Mouse (Mus musculus) kidney, postnatal 36 days (tissue): Measurements from ENCODE around the gene Ywhae.
A peak's percentile ranks its signal among the peaks of the same experiment; 100 is the strongest.

ENCODE experiments used
- DNase-seq, 2 experiments: peaks; one replicate each; pipeline ENCODE4 v3.0.0; 2021 to 2022; ENCODE audit warnings: mixed read lengths in 2 of 2

Ywhae gene

GRCm38 (mm10) chr11:75738477-75738821 is 5.8 kb downstream of the Ywhae start:
- no peak for DNase-seq

DNA sequence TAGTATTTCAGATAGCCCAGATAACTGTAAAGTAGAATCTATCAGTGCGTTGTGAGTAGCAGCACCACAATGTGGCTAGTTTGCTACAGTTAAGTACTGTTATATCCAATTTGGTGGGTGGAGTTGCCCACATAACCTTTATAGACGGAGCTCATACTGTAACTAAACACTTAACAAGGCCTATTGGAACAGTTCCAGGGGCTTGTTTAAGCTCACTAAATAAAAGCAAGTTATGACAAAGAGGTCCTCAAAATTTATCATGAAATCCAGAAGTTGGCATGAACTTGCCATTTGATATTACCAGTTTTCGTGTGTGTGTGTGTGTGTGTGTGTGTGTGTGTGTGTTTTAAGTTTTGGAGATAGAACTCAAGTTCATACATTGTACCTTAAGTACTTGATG is 7.5 kb downstream of the Ywhae start:
- DNase-seq, result no peak

- no peak for DNase-seq
These were observed 8.9 kb downstream of the Ywhae start for GRCm38 (mm10) chr11:75741615-75742014.

GRCm38 (mm10) chr11:75744761-75745160 is 12.1 kb downstream of the Ywhae start:
- DNase-seq, result no peak

- DNase-seq, result peak in 1 of 2 experiments; percentile 17
These were observed 17.9 kb downstream of the Ywhae start for GRCm38 (mm10) chr11:75750537-75750936.

- DNase-seq, result no peak
These were observed 18.4 kb downstream of the Ywhae start for GRCm38 (mm10) chr11:75751082-75751481.

- DNase-seq, result no peak
These were observed 24.0 kb downstream of the Ywhae start for GRCm38 (mm10) chr11:75756687-75757086.

- DNase-seq, result no peak
These were observed 25.9 kb downstream of the Ywhae start for GRCm38 (mm10) chr11:75758553-75758952.

GRCm38 (mm10) chr11:75760785-75761184 is 28.1 kb downstream of the Ywhae start:
- DNase-seq, result no peak

- no peak for DNase-seq
These were observed 30.0 kb downstream of the Ywhae start for GRCm38 (mm10) chr11:75762708-75763107.

DNA sequence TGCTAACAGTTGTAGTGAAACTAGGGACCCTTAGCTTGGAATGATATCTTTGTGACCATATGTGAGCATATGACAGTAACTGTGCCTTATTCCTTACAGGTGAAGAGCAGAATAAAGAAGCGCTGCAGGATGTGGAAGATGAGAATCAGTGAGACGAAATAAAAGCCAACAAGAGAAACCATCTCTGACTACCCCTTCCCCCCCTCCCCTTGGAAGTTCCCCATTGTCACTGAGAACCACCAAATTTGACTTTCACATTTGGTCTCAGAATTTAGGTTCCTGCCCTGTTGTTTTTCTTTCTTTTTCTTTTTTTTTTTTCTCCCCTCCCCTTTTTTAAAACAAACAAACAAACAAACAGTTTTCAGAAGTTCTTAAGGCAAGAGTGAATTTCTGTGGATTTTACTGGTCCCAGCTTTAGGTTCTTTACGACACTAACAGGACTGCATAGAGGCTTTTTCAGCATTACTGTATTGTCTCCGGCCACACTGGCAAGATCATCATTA is 31.9 kb downstream of the Ywhae start:
- no peak for DNase-seq

- no peak for DNase-seq
These were observed 32.5 kb downstream of the Ywhae start for GRCm38 (mm10) chr11:75765161-75765560.

GRCm38 (mm10) chr11:75767014-75767413 is 34.3 kb downstream of the Ywhae start:
- no peak for DNase-seq

DNA sequence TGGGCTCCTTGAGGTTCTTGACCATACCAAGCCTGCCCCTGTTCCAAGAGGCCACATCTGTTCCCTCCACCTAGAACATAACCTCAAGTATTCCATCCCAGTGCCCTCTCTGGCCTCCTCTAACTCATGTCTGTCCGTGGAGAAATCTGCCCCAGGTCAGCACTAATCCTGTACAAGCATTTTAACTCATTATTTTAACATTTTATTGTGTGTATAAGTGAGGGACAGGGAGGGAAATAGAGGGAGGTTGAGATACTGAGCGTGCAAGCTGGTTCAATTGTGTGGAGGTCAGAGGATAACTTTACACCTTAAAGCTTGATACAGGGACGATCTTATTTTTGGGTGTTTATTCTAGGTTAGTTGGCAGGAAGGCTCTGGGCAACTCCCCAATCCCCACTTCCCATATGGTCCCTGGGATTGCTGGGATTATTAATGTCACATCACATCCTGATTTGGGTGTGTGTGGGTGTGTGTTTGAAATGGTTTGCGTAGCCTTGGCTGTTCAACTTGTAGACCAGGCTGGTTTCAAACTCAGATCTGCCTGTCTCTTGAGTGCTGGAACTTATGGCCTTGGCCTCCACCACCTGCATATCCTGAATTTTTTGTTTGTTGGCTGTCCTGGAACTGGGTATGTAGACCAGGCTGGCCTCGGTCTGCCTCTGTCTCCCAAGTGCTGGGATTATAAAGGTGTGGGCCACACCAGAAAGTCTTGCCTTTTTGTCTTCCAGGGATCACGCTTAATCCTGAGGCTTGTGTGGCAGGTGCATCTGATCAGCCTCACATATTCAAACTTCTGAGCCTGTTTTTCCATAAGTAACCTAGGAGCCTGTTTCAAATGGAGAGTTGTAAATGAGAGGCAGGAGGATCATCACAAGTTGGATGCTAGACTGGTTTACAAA is 35.7 kb downstream of the Ywhae start:
- DNase-seq, result no peak

DNA sequence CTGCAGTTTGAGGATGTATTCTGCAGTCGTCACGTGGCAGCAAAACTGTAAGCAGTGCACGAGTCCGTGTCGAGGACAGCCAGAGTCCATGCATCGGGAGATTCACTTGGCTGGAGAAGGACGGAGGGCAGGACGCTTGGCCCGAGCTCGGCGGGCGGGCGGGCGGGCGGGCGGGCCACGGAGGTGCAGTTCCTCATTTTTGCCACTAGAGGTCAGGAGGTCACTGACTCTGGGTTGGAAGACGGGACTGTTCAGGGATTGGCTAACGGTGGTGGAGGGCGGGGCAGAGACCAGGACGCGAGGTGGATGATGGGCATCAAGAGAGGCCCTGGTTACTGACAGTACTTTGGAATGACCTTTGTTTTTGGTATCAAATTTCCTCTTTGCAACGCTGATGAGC is 36.5 kb downstream of the Ywhae start:
- DNase-seq, result peak; percentile 93 to 94

- no peak for DNase-seq
These were observed 39.9 kb downstream of the Ywhae start for GRCm38 (mm10) chr11:75772562-75772961.

DNA sequence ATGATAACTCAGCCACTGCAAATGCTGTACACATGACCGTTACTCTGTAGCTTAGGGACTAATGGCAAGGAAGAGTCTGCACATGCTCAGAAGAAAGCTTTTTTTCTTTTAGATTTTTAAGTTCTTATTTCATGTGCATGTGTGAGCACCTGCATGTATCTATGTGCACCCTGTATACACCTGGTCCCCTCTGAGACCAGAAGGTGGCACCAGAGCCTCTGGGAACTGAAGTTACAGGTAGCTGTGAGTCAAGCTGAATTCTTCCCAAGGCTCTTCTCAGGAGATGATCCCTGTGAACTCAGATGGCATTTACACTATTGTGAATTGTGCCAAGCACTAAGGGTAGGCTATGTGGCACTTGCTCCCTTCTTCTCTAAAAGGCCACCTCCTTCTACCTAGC is 43.2 kb downstream of the Ywhae start:
- DNase-seq, result no peak

GRCm38 (mm10) chr11:75781919-75782318 is 49.2 kb downstream of the Ywhae start:
- peak; percentile 77 to 87 for DNase-seq

DNA sequence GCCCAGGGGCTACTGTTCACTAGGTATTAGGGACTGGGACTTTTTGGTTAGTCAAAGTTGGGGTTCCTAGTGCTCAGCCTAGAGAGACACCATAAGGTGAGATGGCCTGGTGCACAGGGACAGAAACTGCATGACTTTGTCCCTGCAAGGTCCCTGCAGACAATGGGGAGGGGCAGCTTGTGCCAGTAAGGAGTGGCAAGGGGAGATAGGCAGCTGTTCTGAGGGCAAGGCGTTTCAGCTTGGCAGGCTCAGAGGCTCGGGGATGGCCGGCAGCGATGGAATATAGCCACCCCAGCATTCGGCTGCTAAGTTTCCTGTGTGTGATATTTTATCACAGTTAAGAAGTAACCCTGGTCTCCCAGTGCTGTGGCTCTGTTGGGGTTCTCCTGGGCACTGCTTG is 51.1 kb downstream of the Ywhae start:
- DNase-seq, result no peak

DNA sequence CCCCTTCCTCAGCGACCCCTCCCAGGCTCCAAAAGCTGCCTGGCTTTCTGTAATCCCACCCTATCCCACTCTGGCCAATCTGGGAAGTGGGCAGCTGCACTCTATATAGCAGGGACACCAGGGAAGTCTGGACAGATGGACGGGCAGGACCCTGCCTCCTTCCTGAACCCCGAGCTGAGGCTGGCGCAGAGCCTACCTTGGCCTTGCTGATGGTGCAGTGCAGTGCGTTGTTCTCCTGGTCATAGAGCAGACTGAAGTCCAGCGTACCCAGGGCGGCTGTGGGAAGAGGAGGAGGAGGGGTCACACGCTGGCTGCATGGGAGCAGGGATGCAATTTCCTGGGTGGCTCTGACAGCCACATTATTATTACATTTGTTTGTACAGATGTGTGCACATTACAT is 53.2 kb downstream of the Ywhae start:
- DNase-seq, result peak; percentile 44 to 74

GRCm38 (mm10) chr11:75792535-75792934 is 59.9 kb downstream of the Ywhae start:
- DNase-seq, result no peak

GRCm38 (mm10) chr11:75793351-75793750 is 60.7 kb downstream of the Ywhae start:
- no peak for DNase-seq

DNA sequence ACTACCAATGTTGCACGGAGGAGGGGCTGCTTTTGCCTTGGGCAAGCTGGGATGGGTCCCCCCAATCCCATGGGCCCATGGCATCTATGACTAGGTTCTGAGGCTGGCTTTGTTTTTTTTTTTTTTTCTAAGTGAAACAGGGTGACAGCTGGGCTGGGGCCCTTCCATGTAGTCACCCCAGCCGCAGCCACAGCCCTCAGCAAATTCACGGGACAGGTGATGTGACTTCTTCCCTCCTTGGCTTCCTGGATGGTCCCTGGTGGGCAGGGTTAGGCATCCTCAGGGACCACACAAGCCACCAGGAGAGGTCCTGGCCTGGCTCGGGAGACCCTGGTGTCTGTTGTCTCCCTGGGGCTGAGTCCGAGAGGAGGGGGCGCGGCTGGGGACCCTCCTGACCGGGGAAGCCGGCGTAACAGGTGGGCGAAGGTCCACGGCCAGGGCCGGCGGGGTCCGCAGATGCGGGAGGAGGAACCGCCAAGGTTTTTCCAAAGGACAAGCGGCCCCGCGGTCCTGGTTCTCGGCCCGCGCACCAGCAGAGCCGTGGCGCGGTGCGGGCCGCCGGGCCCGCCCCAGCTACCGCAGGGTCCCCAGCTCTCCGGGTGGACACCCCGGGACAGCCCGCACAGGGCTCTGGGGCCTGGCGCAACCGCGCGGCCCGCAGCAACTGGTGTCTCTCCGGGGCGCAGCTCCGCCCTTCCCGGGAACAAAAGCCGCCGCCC is 62.1 kb downstream of the Ywhae start:
- peak in 1 of 2 experiments; percentile 47 for DNase-seq

GRCm38 (mm10) chr11:75795321-75795636 is 62.6 kb downstream of the Ywhae start:
- DNase-seq, result no peak
